Mouse (Mus musculus) neural tube, embryonic 11.5 days (tissue): ENCODE measurements at regions not wholly inside any gene's neighbourhood (a gene's known extent, or its start where the extent isn't known, plus 50 kb on each side); places are given as distances from the start of the nearest gene placed in this dataset.

Experiments
- ATAC-seq: fragments of 200-750 bp; cut with Nextera tagmentation; 2 replicates; pipeline ENCODE4 v1.8.0; 2017; ENCODE audit warnings: moderate number of reproducible peaks, mild to moderate bottlenecking, moderate TSS enrichment, moderate library complexity; ENCODE audit not compliant: insufficient read depth, low FRiP score, low TSS enrichment
- DNase-seq: peaks from one replicate; pipeline ENCODE4 v3.0.0-alpha.2; 2015; ENCODE audit warnings: low spot score
- H3K27ac ChIP-seq: fragments of 300-500 bp; sonication (generic); 2 replicates; pipeline ENCODE4 v1.5.1; 2014; ENCODE audit warnings: low read depth, mild to moderate bottlenecking, low read length
- H3K27me3 ChIP-seq: fragments of 300-500 bp; sonication (generic); 2 replicates; pipeline ENCODE4 v1.6.1; 2014; ENCODE audit warnings: mild to moderate bottlenecking, low read length, mixed read lengths; ENCODE audit not compliant: control insufficient read depth, insufficient read depth
- H3K36me3 ChIP-seq: fragments of 300-500 bp; sonication (generic); 2 replicates; pipeline ENCODE4 v1.6.1; 2014; ENCODE audit warnings: mild to moderate bottlenecking, low read length, moderate library complexity, mixed read lengths; ENCODE audit not compliant: control insufficient read depth, insufficient read depth
- H3K4me1 ChIP-seq: fragments of 300-500 bp; sonication (generic); 2 replicates; pipeline ENCODE4 v1.6.1; 2014; ENCODE audit warnings: low read length, mixed read lengths; ENCODE audit not compliant: control insufficient read depth, insufficient read depth
- H3K4me2 ChIP-seq: fragments of 300-500 bp; sonication (generic); 2 replicates; pipeline ENCODE4 v1.6.1; 2014; ENCODE audit warnings: low read depth, mild to moderate bottlenecking, moderate library complexity
- H3K4me3 ChIP-seq: fragments of 300-500 bp; sonication (generic); 2 replicates; pipeline ENCODE4 v1.5.1; 2014; ENCODE audit warnings: low read depth, low read length
- H3K9ac ChIP-seq: fragments of 300-500 bp; sonication (generic); 2 replicates; pipeline ENCODE4 v1.6.1; 2014; ENCODE audit warnings: mild to moderate bottlenecking, low read length
- H3K9me3 ChIP-seq: fragments of 300-500 bp; sonication (generic); 2 replicates; pipeline ENCODE4 v1.6.1; 2016; ENCODE audit warnings: low read length; ENCODE audit not compliant: control insufficient read depth
- WGBS: fragments of 180-500 bp; shearing (Covaris S2); extraction: QIAGEN DNeasy Blood & Tissue Kit; methylation state at CpG from one replicate; pipeline ENCODE4 v1.1.7; 2014; 5-methylcytosine and 5-hydroxymethylcytosine counted together

- Histone ChIP-seq H3K27ac (no peak overlapping the region), H3K4me2 (no peak overlapping the region), H3K9me3 (no peaks in the 10 kb centered on the region), H3K4me3 (no peak overlapping the region), H3K36me3 (no peaks in the 10 kb centered on the region), H3K27me3 (no peaks in the 10 kb centered on the region), H3K4me1 (no peaks in the 10 kb centered on the region), H3K9ac (no peak overlapping the region)
- ATAC-seq (no peak), DNase-seq (no peak)
- WGBS, result 88% methylated on average over 12 of the region's 12 CpGs
Measured at GRCm38 (mm10) chr1:105150624-105151465, 205.7 kb downstream of the Rnf152 start.

- no peaks in the 10 kb centered on the region for H3K27me3 ChIP-seq
- ATAC-seq (no peak), DNase-seq (no peak)
- no peaks in the 10 kb centered on the region for H3K36me3 ChIP-seq
- no peak overlapping the region for H3K4me2 ChIP-seq
- H3K4me3 ChIP-seq, result no peak overlapping the region
- WGBS, result 82% methylated on average over 2 of the region's 2 CpGs
- H3K9ac ChIP-seq, result no peak overlapping the region
- no peaks in the 10 kb centered on the region for H3K9me3 ChIP-seq
- no peak overlapping the region for H3K27ac ChIP-seq
- H3K4me1 ChIP-seq, result no peaks in the 10 kb centered on the region
Measured at GRCm38 (mm10) chr1:105148792-105149191, 207.7 kb downstream of the Rnf152 start.

- Histone ChIP-seq H3K9ac (no peak overlapping the region), H3K4me3 (no peak overlapping the region), H3K9me3 (no peaks in the 10 kb centered on the region), H3K27ac (no peak overlapping the region), H3K4me2 (no peak overlapping the region), H3K36me3 (no peaks in the 10 kb centered on the region), H3K27me3 (no peaks in the 10 kb centered on the region), H3K4me1 (no peaks in the 10 kb centered on the region)
- ATAC-seq (no peak), DNase-seq (no peak)
Measured at GRCm38 (mm10) chr1:105148048-105148447, 208.5 kb downstream of the Rnf152 start.

GRCm38 (mm10) chr1:105123936-105124335 is 232.6 kb downstream of the Rnf152 start:
- H3K36me3 ChIP-seq, result no peaks in the 10 kb centered on the region
- H3K4me3 ChIP-seq, result no peak overlapping the region
- H3K9me3 ChIP-seq, result no peaks in the 10 kb centered on the region
- no peaks in the 10 kb centered on the region for H3K27me3 ChIP-seq
- H3K4me2 ChIP-seq, result no peak overlapping the region
- no peak for DNase-seq
- H3K9ac ChIP-seq, result no peak overlapping the region
- 82% methylated on average over 4 of the region's 4 CpGs for WGBS
- H3K27ac ChIP-seq, result no peak overlapping the region
- H3K4me1 ChIP-seq, result no peaks in the 10 kb centered on the region
- ATAC-seq, result no peak

GRCm38 (mm10) chr1:105117888-105118287 is 238.6 kb downstream of the Rnf152 start:
- DNase-seq, result no peak
- Histone ChIP-seq H3K4me3 (no peak overlapping the region), H3K9ac (no peak overlapping the region), H3K36me3 (no peaks in the 10 kb centered on the region), H3K4me1 (no peaks in the 10 kb centered on the region), H3K9me3 (no peaks in the 10 kb centered on the region), H3K4me2 (no peak overlapping the region), H3K27me3 (no peaks in the 10 kb centered on the region), H3K27ac (no peak overlapping the region)
- ATAC-seq, result no peak
- WGBS, result 92% methylated on average over 2 of the region's 2 CpGs

- no peaks in the 10 kb centered on the region for H3K36me3 ChIP-seq
- no peak overlapping the region for H3K27ac ChIP-seq
- no peak for ATAC-seq
- no peak overlapping the region for H3K9ac ChIP-seq
- 94% methylated on average over 3 of the region's 3 CpGs for WGBS
- no peaks in the 10 kb centered on the region for H3K27me3 ChIP-seq
- H3K4me1 ChIP-seq, result no peaks in the 10 kb centered on the region
- H3K4me2 ChIP-seq, result no peak overlapping the region
- no peak for DNase-seq
- no peaks in the 10 kb centered on the region for H3K9me3 ChIP-seq
- H3K4me3 ChIP-seq, result no peak overlapping the region
Measured at GRCm38 (mm10) chr1:105116231-105116630, 240.3 kb downstream of the Rnf152 start.

GRCm38 (mm10) chr1:105115391-105115790 is 241.1 kb downstream of the Rnf152 start:
- H3K9ac ChIP-seq, result no peak overlapping the region
- no peak overlapping the region for H3K27ac ChIP-seq
- 92% methylated on average over 6 of the region's 6 CpGs for WGBS
- H3K4me2 ChIP-seq, result no peak overlapping the region
- no peaks in the 10 kb centered on the region for H3K9me3 ChIP-seq
- no peak for ATAC-seq
- H3K36me3 ChIP-seq, result no peaks in the 10 kb centered on the region
- no peaks in the 10 kb centered on the region for H3K27me3 ChIP-seq
- no peak for DNase-seq
- H3K4me3 ChIP-seq, result no peak overlapping the region
- no peaks in the 10 kb centered on the region for H3K4me1 ChIP-seq

GRCm38 (mm10) chr1:105114835-105115234 is 241.7 kb downstream of the Rnf152 start:
- 89% methylated on average over 3 of the region's 3 CpGs for WGBS
- no peak overlapping the region for H3K9ac ChIP-seq
- H3K36me3 ChIP-seq, result no peaks in the 10 kb centered on the region
- H3K4me3 ChIP-seq, result no peak overlapping the region
- H3K27ac ChIP-seq, result no peak overlapping the region
- H3K4me2 ChIP-seq, result no peak overlapping the region
- no peaks in the 10 kb centered on the region for H3K9me3 ChIP-seq
- H3K27me3 ChIP-seq, result no peaks in the 10 kb centered on the region
- ATAC-seq (no peak), DNase-seq (no peak)
- H3K4me1 ChIP-seq, result no peaks in the 10 kb centered on the region

- WGBS, result 87% methylated on average over 1 of the region's 1 CpGs
- Histone ChIP-seq H3K9me3 (no peaks in the 10 kb centered on the region), H3K4me2 (no peak overlapping the region), H3K27ac (no peak overlapping the region), H3K4me3 (no peak overlapping the region), H3K4me1 (no peaks in the 10 kb centered on the region), H3K36me3 (no peaks in the 10 kb centered on the region), H3K9ac (no peak overlapping the region), H3K27me3 (no peaks in the 10 kb centered on the region)
- DNase-seq (no peak), ATAC-seq (no peak)
Measured at GRCm38 (mm10) chr1:105112762-105113525, 243.6 kb downstream of the Rnf152 start.
